Mouse (Mus musculus): ENCODE measurements around the gene B3gntl1.

DNA sequence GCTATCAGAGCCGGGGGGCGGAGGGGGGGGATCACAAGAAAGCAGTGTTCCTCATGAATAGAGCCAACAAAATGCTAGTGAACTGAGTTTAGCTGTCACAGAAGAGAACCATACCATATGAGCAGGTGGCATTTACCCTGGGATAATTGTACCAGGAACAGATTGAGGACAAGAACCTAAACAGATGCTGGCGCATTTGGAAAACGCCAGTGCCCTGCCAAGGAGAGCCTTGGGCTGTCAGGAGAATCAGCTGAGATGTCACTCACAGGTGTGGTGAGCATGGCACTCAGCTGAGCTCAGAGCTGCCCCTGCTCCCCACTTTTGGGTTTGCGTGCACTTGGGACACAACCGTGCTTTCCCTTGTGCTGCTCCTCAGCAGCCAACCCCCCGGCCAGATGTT, 41.5 kb downstream of the B3gntl1 start:
- no peak for TF ChIP-seq CTCF (IDR thresholded peaks at IDR 0.05; ENCODE audit: control insufficient read depth, insufficient read depth, insufficient replicate concordance, low read depth, low read length)
- TF ChIP-seq POLR2A (IDR thresholded peaks at IDR 0.05; ENCODE audit: control insufficient read depth, low read depth, low read length) = peak; percentile 43
